Mouse (Mus musculus) liver, embryonic 15.5 days (tissue): ENCODE measurements around the gene G430095P16Rik. TPM values are rescaled to one million over a fixed set of nuclear protein-coding genes. Genes with fewer than 3 reads are reported as not detected.

Experiments
- ATAC-seq: fragments of 200-750 bp; cut with Nextera tagmentation; 2 replicates; pipeline ENCODE4 v1.8.0; 2017; ENCODE audit warnings: moderate number of reproducible peaks, mild to moderate bottlenecking, moderate library complexity; ENCODE audit not compliant: insufficient read depth
- H3K27ac ChIP-seq: fragments of 300-500 bp; sonication (generic); replicated peaks from 2 replicates; pipeline ENCODE4 v1.5.1; 2015; ENCODE audit warnings: mild to moderate bottlenecking, inconsistent platforms
- H3K27me3 ChIP-seq: fragments of 300-500 bp; sonication (generic); 2 replicates; pipeline ENCODE4 v1.6.1; 2015; ENCODE audit warnings: mild to moderate bottlenecking, inconsistent platforms
- H3K36me3 ChIP-seq: fragments of 300-500 bp; sonication (generic); replicated peaks from 2 replicates; pipeline ENCODE4 v1.6.1; 2015; ENCODE audit warnings: moderate library complexity, mild to moderate bottlenecking, inconsistent platforms
- H3K4me1 ChIP-seq: fragments of 300-500 bp; sonication (generic); replicated peaks from 2 replicates; pipeline ENCODE4 v1.6.1; 2015; ENCODE audit warnings: inconsistent platforms
- H3K4me2 ChIP-seq: fragments of 300-500 bp; sonication (generic); 2 replicates; pipeline ENCODE4 v1.6.1; 2015; ENCODE audit warnings: moderate library complexity, mild to moderate bottlenecking, inconsistent platforms
- H3K4me3 ChIP-seq: fragments of 300-500 bp; sonication (generic); replicated peaks from 2 replicates; pipeline ENCODE4 v1.5.1; 2015; ENCODE audit warnings: mild to moderate bottlenecking, inconsistent platforms
- H3K9ac ChIP-seq: fragments of 300-500 bp; sonication (generic); 2 replicates; pipeline ENCODE4 v1.6.1; 2015; ENCODE audit warnings: moderate library complexity, mild to moderate bottlenecking, inconsistent platforms
- H3K9me3 ChIP-seq: fragments of 300-500 bp; sonication (generic); replicated peaks from 2 replicates; pipeline ENCODE4 v1.6.1; 2016; ENCODE audit warnings: inconsistent platforms
- WGBS: fragments of 180-500 bp; shearing (Covaris S2); methylation state at CpG from one replicate; pipeline ENCODE4 v1.1.7; 2015; ENCODE audit warnings: mixed read lengths; ENCODE audit not compliant: insufficient replicate concordance; 5-methylcytosine and 5-hydroxymethylcytosine counted together
- polyA plus RNA-seq: library from polyadenylated mRNA; unstranded; fragments of >200 nt; fragmentation: Nextera tagmentation; extraction: Ambion mirVana; gene quantifications from 2 replicates; pipeline ENCODE4 v1.2.1, GENCODE M21; 2015

The G430095P16Rik gene
- 8.1 and 8.7 TPM in 2 replicates for polyA plus RNA-seq

DNA sequence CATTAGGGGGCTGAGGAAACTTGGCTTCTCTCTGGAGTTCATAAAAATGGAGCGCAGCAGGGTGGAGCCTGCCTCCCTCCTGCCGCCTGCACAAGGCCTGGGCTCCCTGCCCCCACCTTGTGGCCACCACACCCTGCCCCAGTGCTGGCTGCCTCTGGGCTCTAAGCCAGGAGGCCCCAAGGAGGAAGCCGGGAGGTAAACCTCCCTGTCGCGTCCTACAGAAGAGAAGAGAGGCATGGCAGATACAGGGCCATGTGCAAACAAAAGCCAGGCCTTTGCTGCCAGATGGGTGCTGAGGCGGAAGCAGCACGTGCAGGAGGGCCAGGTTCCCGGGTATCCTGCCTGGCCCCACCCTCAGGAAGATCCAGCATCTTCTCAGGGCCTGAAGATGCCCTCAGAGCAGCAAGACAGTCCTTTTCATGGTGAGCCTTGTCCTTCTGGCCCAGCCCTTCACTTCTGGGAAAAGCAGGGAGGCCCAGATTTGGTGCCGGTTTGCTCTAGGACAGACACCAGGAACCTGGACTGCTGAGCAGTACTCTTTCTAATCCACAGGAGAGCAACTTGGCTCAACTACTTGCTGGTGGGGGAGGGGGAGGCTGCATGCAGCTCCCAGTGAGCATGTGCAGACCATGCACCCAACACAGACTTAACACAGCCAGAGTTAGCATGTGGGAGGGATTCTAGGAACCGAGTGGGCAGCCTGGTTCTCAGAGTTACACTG lies at the start of gene G430095P16Rik:
Gene G430095P16Rik (plus strand): TSS at position 158 of the 721 bp plus-strand sequence.
- peak within 1 kb of the TSS; percentile 62 for H3K9ac ChIP-seq
- peak within 1 kb of the TSS; percentile 90 for H3K4me2 ChIP-seq
- peak within 1 kb of the TSS; percentile 98 for H3K27ac ChIP-seq
- ATAC-seq = peak; percentile 93
- no peaks in the 10 kb centered on the region for H3K27me3 ChIP-seq
- no peaks in the 10 kb centered on the region for H3K9me3 ChIP-seq
- H3K4me3 ChIP-seq = peak within 1 kb of the TSS; percentile 61
- WGBS = 7% methylated on average over 10 of the region's 10 CpGs
- peaks cover 23% of the 10 kb centered on the region for H3K36me3 ChIP-seq
- peaks cover 78% of the 10 kb centered on the region for H3K4me1 ChIP-seq

DNA sequence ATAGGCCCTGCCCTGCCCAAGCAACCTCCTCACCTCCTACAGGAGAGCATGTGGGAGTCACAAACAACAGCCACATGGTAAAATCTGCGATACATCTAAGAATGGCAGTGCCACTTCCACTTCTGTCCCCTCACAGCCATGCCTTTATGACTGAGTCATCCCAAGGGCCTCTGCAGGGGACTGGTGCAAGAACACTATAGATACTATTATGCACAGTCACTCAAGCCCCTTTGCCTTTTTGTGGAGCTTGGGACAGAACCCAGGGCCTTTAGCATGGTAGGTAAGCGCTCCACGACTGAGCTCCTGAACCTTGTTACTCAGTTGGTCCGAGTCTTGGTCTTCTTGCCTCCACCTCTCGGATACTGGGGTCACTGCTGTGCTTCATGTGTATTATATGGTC lies 45.5 kb upstream of the G430095P16Rik start:
- H3K4me3 ChIP-seq = no peak overlapping the region
- no peak overlapping the region for H3K9ac ChIP-seq
- no peaks in the 10 kb centered on the region for H3K9me3 ChIP-seq
- peaks cover 10% of the 10 kb centered on the region for H3K4me1 ChIP-seq
- H3K36me3 ChIP-seq = peaks cover 64% of the 10 kb centered on the region
- no peaks in the 10 kb centered on the region for H3K27me3 ChIP-seq
- no peak for ATAC-seq
- H3K4me2 ChIP-seq = no peak overlapping the region
- no peak overlapping the region for H3K27ac ChIP-seq
- WGBS = 79% methylated on average over 5 of the region's 5 CpGs

DNA sequence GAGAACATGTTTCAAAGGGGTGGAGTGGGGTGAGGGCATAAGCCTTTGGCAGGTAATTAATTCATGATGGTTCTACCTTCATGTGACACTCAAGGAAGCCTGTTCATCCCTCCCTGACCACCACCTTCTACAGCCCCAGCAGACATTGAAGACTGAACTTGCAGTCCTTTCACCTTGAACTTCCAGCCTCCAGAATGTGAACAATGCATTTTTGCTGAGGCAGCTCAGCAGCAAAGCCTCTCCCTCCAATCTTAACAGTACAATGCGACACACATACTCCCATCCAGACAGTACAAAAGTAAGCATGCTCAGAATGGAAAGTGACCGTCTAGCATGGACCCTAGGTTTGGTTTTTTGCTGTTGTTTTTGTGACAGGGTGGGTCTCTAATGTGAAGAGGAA lies 41.3 kb upstream of the G430095P16Rik start:
- no peak for ATAC-seq
- H3K9ac ChIP-seq = no peak overlapping the region
- peaks cover 47% of the 10 kb centered on the region for H3K36me3 ChIP-seq
- H3K4me3 ChIP-seq = no peak overlapping the region
- no peaks in the 10 kb centered on the region for H3K27me3 ChIP-seq
- no peaks in the 10 kb centered on the region for H3K9me3 ChIP-seq
- H3K4me1 ChIP-seq = peaks cover 45% of the 10 kb centered on the region
- no peak overlapping the region for H3K4me2 ChIP-seq
- H3K27ac ChIP-seq = no peak overlapping the region
- 68% methylated on average over 2 of the region's 2 CpGs for WGBS

DNA sequence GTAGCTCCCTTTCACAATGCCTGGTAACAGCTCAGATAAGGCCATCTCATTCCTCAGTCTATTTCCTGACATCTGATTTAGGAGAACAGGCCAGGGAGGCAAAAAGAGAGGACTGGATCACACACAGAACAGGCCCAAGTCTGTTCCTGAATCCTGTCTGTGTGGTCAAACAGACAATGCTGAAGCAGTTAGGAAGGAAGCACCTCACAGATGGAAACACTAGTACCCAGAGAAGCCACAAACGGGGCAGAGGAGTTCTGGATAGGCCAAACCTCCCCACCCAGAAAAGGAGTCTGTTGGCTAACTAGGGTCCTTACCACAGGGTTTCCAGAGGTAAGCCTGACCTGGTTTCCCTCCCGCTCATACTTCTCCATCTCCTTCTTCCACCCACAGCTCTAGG lies 40.5 kb upstream of the G430095P16Rik start:
- Histone ChIP-seq H3K36me3 (peaks cover 41% of the 10 kb centered on the region), H3K4me1 (peaks cover 47% of the 10 kb centered on the region), H3K9me3 (no peaks in the 10 kb centered on the region), H3K4me2 (no peak overlapping the region), H3K27ac (no peak overlapping the region), H3K4me3 (no peak overlapping the region), H3K9ac (no peak overlapping the region), H3K27me3 (no peaks in the 10 kb centered on the region)
- no peak for ATAC-seq
- WGBS = 60% methylated on average over 2 of the region's 2 CpGs

DNA sequence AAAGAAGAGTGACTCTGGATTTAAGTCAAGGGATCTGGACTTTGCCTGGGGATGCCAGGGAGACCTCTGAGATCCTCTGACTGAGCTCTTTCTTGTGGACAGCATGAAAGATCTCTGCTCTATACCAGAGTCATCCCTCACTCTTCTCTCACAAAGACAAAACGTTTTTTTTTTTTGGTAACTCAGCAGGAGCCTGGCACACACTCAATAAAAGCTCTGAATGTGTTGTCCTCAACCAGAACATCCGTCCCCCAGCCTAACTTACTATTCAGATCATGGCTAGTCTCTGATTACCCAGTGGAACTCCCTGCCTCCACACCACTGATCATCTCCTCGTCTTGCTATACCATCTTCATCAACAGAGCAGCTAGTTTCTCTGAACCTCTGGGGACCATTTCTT lies 38.3 kb upstream of the G430095P16Rik start:
- ATAC-seq = no peak
- Histone ChIP-seq H3K27me3 (no peaks in the 10 kb centered on the region), H3K9me3 (no peaks in the 10 kb centered on the region), H3K9ac (no peak overlapping the region), H3K36me3 (peaks cover 39% of the 10 kb centered on the region), H3K4me1 (peaks cover 60% of the 10 kb centered on the region), H3K4me3 (no peak overlapping the region), H3K4me2 (no peak overlapping the region), H3K27ac (no peak overlapping the region)
- WGBS = 52% methylated on average over 3 of the region's 3 CpGs

DNA sequence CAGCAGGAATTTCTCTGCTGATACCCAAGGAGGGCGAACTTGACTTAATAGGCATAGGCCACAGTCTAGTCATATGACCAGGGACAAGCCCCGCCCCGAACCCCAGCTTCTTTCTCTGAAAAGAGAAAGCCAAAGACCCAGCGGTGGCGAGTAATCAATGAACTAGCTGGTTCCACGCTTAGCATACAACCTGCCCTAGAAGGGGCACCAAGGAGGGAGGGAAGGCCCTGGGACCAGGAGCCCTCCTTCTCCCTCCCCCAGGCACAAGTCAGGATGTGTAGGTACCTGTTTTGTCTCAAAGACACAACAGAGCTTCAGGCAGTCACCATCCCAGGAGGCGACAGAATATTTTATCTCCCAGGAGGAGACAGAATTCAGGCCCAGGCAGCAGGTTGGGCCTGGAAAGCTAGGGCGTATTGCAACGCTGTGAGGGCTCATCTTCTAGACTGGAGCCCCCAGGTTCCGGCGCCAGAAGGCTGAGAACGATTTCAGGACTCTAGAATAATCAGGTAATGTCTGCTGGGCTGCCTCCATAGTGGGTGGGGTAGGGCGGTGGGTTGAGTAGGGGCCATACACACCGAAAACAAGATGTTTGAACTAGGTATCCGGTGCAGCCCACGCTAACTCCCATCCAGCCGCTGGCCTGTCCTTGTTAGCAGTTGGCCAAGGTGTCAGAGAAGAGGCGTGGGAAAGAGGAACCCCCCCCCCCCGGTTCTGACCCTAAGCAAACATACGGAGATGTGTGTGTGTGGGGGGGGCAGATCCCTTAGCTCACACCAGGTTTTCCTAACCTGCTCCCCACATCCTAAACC lies 36.4 kb upstream of the G430095P16Rik start, which contains the start of gene Trmt1:
Gene Trmt1 (plus strand): TSS at position 117 of the 812 bp plus-strand sequence.
- Histone ChIP-seq H3K9me3 (no peaks in the 10 kb centered on the region), H3K4me2 (peak within 1 kb of the TSS; percentile 91), H3K4me3 (peak within 1 kb of the TSS; percentile 98), H3K27me3 (no peaks in the 10 kb centered on the region), H3K4me1 (peaks cover 74% of the 10 kb centered on the region), H3K9ac (peak within 1 kb of the TSS; percentile 98), H3K36me3 (peaks cover 35% of the 10 kb centered on the region), H3K27ac (peak within 1 kb of the TSS; percentile 93)
- 5% methylated on average over 20 of the region's 20 CpGs for WGBS
- ATAC-seq = 0 out of 2 replicates have a peak, but pooled peaks have one; percentile 4

DNA sequence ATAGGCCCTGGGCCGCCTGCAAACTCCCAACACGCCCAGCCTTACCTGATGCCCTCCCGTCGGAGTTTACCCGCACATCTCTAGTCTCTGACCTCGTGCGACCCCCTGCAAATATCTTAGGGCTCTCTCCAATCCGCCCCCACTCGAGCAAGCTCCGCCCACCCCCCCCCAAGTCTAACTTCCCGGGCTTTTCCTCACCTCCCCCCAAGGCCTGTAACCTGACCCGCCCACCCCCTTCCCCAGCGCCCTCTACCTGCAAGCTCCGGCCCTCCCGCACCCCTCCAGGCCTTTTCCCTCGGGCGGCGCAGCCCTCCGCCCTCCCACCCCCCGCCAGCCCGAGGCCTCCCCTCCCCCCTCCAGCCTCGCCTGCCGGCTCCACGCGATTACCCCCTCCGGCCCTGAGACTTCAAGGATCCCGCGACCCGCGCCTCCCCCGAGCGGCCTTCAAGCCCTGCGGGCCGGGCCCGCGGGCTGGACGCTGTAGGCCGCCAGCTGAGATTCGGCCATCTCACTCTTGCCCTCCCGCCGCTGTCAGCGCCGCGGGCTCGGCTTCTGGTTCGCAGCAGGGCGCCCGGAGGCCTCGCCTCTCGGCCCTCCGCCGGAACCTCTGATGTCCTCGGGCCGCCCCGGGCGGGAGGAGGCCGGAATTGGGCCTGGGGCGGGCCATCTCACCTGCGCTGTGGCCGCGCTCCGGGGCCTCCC lies 35.7 kb upstream of the G430095P16Rik start:
- Histone ChIP-seq H3K36me3 (peaks cover 37% of the 10 kb centered on the region), H3K9me3 (no peaks in the 10 kb centered on the region), H3K27me3 (no peaks in the 10 kb centered on the region), H3K4me2 (peak overlapping the region; percentile 91), H3K9ac (peak overlapping the region; percentile 98), H3K4me3 (peak overlapping the region; percentile 98), H3K27ac (peak overlapping the region; percentile 93), H3K4me1 (peaks cover 71% of the 10 kb centered on the region)
- peak; percentile 37 for ATAC-seq
- WGBS = under 1% methylated on average over 59 of the region's 62 CpGs

DNA sequence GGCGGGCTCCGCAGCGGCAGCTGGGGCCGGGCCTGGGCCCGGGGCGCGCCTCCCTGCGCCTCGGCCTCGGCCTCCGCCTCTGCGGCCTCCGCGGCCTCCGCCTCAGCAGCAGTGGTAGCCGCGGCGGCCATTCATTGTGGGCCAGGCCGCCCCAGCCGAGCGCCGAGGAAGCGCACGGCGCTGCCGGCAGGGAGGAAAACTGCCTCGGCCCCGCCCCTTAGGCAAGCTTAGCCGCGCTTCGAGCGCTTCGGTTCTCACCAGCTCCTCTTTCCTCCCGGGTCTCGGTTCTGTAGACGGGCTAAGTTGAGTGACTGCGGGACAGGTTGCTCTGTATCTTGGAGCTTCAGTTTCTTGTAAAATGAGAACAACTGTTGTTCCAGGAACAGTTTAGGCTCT lies 35.1 kb upstream of the G430095P16Rik start, which contains the start of gene Nacc1:
Gene Nacc1 (minus strand): TSS at position 158 of the 396 bp plus-strand sequence.
- Histone ChIP-seq H3K4me3 (peak within 1 kb of the TSS; percentile 98), H3K27me3 (no peaks in the 10 kb centered on the region), H3K9me3 (no peaks in the 10 kb centered on the region), H3K4me1 (peaks cover 66% of the 10 kb centered on the region), H3K4me2 (peak within 1 kb of the TSS; percentile 91), H3K27ac (peak within 1 kb of the TSS; percentile 93), H3K9ac (peak within 1 kb of the TSS; percentile 98), H3K36me3 (peaks cover 37% of the 10 kb centered on the region)
- ATAC-seq = peak; percentile 78
- WGBS = under 1% methylated on average over 34 of the region's 37 CpGs

DNA sequence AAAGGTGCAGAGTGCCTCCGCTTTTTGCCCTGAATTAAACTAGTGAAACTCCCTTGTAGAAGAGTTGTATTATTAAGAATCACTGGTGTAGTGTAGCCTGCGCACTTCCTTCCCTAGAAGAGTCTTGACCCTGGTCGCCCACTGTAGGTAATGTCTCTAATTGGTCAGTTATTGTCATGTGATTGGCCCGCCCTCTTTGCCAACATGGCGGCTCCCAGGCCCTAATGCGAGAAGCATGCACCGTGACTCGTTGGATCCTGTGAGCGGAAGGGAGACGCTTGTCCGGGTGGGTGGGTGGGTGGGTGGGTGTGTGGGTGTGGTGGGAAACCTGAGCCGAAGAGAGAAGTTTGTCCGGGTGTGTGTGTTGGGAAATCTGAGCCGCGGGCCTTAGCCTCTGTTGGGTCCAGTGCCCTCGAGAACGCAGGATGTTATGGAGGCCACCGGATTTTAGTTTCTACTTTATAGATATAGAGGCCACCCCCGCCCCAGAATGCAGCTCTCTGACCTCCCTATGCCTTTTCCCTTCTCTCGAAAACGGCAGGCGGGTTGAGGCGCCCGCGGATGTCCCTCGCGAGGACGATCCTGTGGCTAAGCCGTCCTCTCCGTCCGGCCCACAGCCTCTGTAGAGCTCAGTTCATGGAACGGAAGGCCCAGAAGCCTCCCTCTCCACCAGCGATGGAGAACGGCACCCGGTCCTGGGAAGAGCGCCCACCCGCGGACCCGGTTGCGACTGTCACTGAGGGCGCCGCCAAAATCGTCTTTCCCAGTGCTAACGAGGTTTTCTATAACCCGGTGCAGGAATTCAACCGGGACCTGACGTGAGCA lies 33.5 kb upstream of the G430095P16Rik start:
- under 1% methylated on average over 47 of the region's 47 CpGs for WGBS
- Histone ChIP-seq H3K36me3 (peaks cover 38% of the 10 kb centered on the region), H3K27me3 (no peaks in the 10 kb centered on the region), H3K9ac (peak overlapping the region; percentile 67), H3K4me2 (peak overlapping the region; percentile 91), H3K4me3 (peak overlapping the region; percentile 98), H3K27ac (peak overlapping the region; percentile 93), H3K4me1 (peaks cover 56% of the 10 kb centered on the region), H3K9me3 (no peaks in the 10 kb centered on the region)
- peak; percentile 62 for ATAC-seq

DNA sequence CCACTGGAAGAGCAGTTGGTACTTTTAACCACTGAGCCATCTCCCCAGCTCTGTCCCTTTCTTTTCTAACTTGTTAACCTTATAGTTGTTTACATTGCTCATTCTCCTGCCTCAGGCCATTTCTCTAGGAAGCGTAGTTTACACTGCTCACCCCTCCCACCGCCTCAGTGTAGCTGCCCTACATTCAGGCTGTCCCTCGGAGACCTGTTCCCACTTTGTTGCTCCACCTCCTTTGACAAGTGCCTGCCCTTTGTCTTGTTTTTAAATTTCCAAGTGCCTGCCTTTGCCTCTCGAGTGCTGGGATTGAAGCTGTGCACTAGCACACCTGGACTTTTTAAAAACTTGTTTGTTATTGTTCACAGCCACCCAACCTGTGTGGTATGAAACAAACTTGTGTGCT lies 29.5 kb upstream of the G430095P16Rik start:
- Histone ChIP-seq H3K27me3 (no peaks in the 10 kb centered on the region), H3K4me1 (peaks cover 28% of the 10 kb centered on the region), H3K4me3 (no peak overlapping the region), H3K4me2 (no peak overlapping the region), H3K9ac (no peak overlapping the region), H3K36me3 (peaks cover 68% of the 10 kb centered on the region), H3K27ac (no peak overlapping the region), H3K9me3 (no peaks in the 10 kb centered on the region)
- ATAC-seq = no peak
- 70% methylated on average over 4 of the region's 4 CpGs for WGBS
